Mouse (Mus musculus) T-helper 17 cell (primary cell): ENCODE results near the gene Cog7.

Experiments used
- in situ Hi-C, 2 experiments: fragments of 300-600 bp; cut with MboI, MseI; formaldehyde crosslinking; loops; 1 replicate in 1 of 2; 2 replicates in 1 of 2; pipeline ENCODE4 v1.15.1; 2025; ENCODE audit warnings: high pct_unique_total_duplicates in 2 of 2

Cog7 gene

DNA sequence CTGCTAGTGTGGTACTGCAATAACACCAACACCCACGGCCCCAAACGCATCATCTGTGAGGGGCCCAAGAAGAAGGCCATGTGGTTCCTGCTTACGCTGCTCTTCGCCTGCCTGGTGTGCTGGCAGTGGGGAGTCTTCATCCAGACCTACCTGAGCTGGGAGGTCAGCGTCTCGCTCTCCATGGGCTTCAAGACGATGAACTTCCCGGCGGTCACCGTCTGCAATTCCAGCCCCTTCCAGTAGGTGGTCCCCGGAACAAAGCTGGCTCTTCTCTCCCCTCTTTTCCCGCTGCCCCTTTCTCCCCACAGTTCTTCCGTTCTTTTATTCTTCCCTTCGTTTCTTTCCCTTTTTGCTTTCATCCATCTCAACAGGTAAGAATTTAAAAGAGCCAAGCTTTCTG is 82.2 kb downstream of the Cog7 start:
- in situ Hi-C loops, result no loop called here

DNA sequence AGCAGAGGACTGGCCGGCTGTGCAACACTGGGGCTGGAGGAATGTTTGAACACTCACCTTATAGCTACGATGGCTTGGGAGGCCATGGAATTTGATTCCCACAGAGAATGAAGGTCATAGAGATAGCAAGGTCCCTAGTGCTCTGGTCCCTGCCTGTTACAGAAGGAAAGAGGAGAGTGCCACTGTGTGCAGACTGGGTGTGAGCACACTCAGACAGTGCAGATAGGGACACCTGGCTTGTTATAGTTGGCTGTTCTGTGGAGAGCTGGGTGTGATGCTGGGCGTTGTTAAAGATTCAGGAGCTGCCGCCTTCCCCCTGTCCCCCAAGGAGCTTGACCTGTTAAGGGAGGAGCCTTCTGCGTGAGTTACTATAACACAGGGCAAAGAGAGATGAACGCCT is 84.8 kb downstream of the Cog7 start:
- in situ Hi-C loops, result no loop called here

DNA sequence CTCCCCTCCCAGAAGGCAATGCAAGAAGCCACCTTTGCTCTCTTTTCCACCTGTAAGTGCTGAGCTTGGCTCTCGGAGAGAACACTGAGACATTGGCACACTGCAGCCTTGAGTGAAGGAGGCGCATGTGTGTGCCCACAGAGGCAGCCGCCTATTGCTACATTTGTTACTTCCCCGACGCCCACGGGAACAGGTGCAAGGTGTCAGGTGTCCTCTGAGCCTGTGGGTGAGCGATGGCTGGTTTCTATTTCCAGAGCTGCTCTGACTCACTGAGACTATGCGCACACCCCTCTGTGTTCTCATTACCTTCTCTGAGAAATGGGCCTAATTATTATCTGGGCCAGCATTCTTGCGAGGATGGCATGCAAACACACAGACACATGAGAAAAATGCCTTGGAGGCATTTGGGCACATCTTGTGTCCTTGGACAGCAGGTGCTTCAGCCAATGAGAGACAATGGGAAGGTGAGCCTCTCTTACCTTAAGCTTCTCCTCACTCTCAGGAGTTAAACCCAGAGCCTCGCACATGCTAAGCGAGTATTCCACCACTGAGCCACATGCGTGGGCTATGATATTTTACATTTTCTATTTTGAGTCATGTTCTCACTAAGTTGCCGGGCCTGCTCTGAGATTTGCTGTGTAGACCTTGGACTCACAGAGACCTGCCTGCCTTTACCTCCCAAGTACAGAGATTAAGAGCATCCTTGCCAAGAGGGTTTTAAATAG is 90.7 kb downstream of the Cog7 start:
- in situ Hi-C loops, result no loop called here

DNA sequence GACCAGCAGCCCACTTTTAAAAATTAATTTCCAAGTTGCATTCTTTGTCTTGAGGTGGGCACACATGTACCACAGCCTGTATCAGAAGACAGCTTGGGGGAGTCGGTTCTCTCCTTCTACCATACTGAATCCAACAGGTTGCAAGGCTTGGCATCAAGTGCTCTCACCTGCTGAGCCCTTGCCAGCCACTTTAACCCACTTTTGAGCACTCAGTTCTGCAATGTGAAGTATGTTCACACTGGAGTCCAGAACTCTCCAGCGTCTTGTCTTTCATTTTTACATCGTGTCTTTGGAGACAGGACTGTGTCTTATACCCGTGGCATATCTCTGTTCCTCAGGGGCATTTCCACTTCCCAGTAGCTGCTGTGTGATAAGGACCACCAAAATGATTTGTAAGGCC is 101.3 kb downstream of the Cog7 start:
- in situ Hi-C loops, result no loop called here

- in situ Hi-C loops, result loop anchor here in 1 of 2 experiments (10.0 kb wide), 1 partner anchor 280 kb away; the partner anchor contains the start of gene Plk1
Measured at GRCm38 (mm10) chr7:121874784-121875183, 106.7 kb downstream of the Cog7 start.

DNA sequence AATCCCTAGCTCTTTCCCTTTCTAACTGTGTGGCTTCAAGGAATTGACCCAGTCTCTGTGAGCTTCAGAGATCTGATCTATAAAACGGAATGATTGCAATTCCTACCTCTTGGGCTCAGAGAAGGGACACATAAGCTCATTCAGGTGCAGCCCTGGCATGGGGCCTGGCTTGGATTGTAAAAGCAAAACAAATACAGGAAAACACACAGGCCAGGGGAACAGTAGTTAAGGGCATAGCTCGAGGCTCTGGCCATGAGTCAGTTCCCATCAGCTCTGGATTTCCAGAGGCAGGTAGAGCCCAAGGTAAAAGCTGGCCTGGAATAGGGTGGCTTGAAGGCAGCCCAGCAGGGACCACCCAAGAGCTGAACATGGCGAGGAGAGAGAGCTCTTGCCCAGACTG is 107.5 kb downstream of the Cog7 start:
- in situ Hi-C loops, result loop anchor here in 1 of 2 experiments (10.0 kb wide), 1 partner anchor 281 kb away; the partner anchor contains the start of gene Plk1

DNA sequence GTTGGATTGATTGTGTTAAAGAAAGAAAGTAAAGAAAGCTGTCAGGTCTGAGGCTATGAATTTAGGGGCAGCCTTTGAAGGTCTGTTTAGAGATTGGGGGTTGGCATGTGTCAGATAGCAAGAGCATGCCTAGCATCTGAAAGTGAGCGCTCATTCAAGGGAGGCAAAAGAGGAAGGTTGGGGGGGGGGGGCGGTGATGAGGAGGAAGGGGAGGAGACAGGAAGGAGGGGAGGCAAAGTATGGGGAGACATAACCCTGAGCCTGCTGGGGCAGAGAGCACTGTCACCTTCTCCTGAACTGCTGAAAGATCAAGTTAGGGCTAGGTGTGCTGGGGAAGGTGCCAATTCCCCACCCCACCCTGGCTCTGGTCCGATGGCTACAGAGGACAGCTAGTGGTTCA is 109.9 kb downstream of the Cog7 start:
- in situ Hi-C loops, result loop anchor here in 1 of 2 experiments (10.0 kb wide), 1 partner anchor 283 kb away; the partner anchor contains the start of gene Plk1

- in situ Hi-C loops, result no loop called here
Measured at GRCm38 (mm10) chr7:121864858-121865585, 116.5 kb downstream of the Cog7 start, which contains the start of gene Scnn1b. Gene Scnn1b, plus strand, starts transcription at chr7:121865038.

GRCm38 (mm10) chr7:121858939-121859338 is 122.6 kb downstream of the Cog7 start:
- in situ Hi-C loops, result no loop called here

- in situ Hi-C loops, result no loop called here
Measured at GRCm38 (mm10) chr7:121857177-121857884, 124.2 kb downstream of the Cog7 start.

- in situ Hi-C loops, result loop anchor here in 1 of 2 experiments (5.0 kb wide), 1 partner anchor 101 kb away; no protein-coding TSS in a partner anchor
Measured at GRCm38 (mm10) chr7:121848537-121849168, 132.9 kb downstream of the Cog7 start.

- in situ Hi-C loops, result loop anchor here in 1 of 2 experiments (5.0 kb wide), 1 partner anchor 99 kb away; no protein-coding TSS in a partner anchor
Measured at GRCm38 (mm10) chr7:121845964-121846363, 135.5 kb downstream of the Cog7 start.

GRCm38 (mm10) chr7:121842234-121842633 is 139.3 kb downstream of the Cog7 start:
- in situ Hi-C loops, result no loop called here

DNA sequence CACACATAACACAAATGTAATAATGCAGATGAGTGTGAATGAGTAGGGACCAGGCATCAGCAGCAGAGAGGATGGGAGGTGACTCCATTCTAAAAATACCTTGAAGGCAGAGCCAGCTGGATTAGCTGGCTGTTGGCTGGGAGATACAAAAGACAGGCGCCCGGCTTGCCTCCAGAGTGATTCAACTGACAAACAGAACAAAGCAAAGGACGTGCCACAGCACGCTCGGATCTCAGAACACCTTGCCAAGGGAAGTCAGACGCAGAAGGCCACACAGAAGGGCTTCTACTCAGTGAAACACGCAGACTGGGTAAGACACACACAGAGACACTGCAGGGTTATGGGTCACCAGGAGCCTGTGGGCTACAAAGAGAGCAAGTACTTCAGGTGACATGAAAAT is 140.7 kb downstream of the Cog7 start:
- in situ Hi-C loops, result no loop called here

GRCm38 (mm10) chr7:121836827-121837226 is 144.7 kb downstream of the Cog7 start:
- in situ Hi-C loops, result no loop called here

DNA sequence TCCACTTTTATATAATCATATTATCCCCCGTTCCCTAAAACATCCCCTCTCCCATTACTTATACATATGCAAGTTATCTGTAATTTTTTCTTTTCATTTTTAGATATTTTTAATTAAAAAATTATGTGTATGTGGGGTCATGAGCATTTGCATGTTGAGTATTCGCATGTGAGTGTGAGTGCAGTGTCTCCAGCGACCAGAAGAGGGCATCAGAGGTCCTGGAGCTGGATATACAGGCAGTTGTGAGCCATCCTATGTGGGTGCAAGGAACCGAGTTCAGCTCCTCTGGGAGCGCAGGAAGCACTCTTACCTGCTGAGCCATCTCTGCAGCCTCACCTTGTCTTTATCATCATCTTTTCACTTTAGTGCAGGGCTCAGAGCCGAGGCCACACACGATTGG is 146.1 kb downstream of the Cog7 start:
- in situ Hi-C loops, result no loop called here
